Mouse (Mus musculus) heart, embryonic 11.5 days (tissue): ENCODE data around the gene Dusp9. TPM values are rescaled to one million over a fixed set of nuclear protein-coding genes. Genes with fewer than 3 reads are reported as not detected.

Experiments
- ATAC-seq: fragments of 200-750 bp; cut with Nextera tagmentation; replicated peaks from 2 replicates; pipeline ENCODE4 v1.8.0; 2017; ENCODE audit warnings: moderate library complexity; ENCODE audit not compliant: insufficient number of reproducible peaks, low FRiP score, low TSS enrichment
- H3K27ac ChIP-seq: fragments of 300-500 bp; sonication (generic); 2 replicates; pipeline ENCODE4 v1.5.1; 2014; ENCODE audit warnings: mild to moderate bottlenecking, low read depth, low read length
- H3K27me3 ChIP-seq: fragments of 300-500 bp; sonication (generic); 2 replicates; pipeline ENCODE4 v1.6.1; 2014; ENCODE audit warnings: mild to moderate bottlenecking, low read length, mixed read lengths; ENCODE audit not compliant: control insufficient read depth, insufficient read depth
- H3K36me3 ChIP-seq: fragments of 300-500 bp; sonication (generic); 2 replicates; pipeline ENCODE4 v1.6.1; 2014; ENCODE audit warnings: mild to moderate bottlenecking, low read length, moderate library complexity, mixed read lengths; ENCODE audit not compliant: control insufficient read depth, insufficient read depth
- H3K4me1 ChIP-seq: fragments of 300-500 bp; sonication (generic); 2 replicates; pipeline ENCODE4 v1.6.1; 2014; ENCODE audit warnings: low read length; ENCODE audit not compliant: control insufficient read depth, insufficient read depth
- H3K4me2 ChIP-seq: fragments of 300-500 bp; sonication (generic); 2 replicates; pipeline ENCODE4 v1.6.1; 2014; ENCODE audit warnings: mild to moderate bottlenecking, moderate library complexity
- H3K4me3 ChIP-seq: fragments of 300-500 bp; sonication (generic); 2 replicates; pipeline ENCODE4 v1.5.1; 2014; ENCODE audit warnings: low read depth, low read length
- H3K9ac ChIP-seq: fragments of 300-500 bp; sonication (generic); 2 replicates; pipeline ENCODE4 v1.6.1; 2014; ENCODE audit warnings: mild to moderate bottlenecking, low read depth, low read length, moderate library complexity
- H3K9me3 ChIP-seq: fragments of 300-500 bp; sonication (generic); replicated peaks from 2 replicates; pipeline ENCODE4 v1.6.1; 2016; ENCODE audit warnings: low read length; ENCODE audit not compliant: control insufficient read depth
- WGBS: fragments of 180-500 bp; shearing (Covaris S2); extraction: QIAGEN DNeasy Blood & Tissue Kit; methylation state at CpG from one replicate; pipeline ENCODE4 v1.1.7; 2014; ENCODE audit not compliant: insufficient replicate concordance; 5-methylcytosine and 5-hydroxymethylcytosine counted together
- polyA plus RNA-seq: library from polyadenylated mRNA; unstranded; fragments of >200 nt; fragmentation: Nextera tagmentation; extraction: Ambion mirVana; gene quantifications from 2 replicates; pipeline ENCODE4 v1.2.1, GENCODE M21; 2014

The Dusp9 gene
- polyA plus RNA-seq, 1 experiment from 2014 or later: 5.4 TPM

DNA sequence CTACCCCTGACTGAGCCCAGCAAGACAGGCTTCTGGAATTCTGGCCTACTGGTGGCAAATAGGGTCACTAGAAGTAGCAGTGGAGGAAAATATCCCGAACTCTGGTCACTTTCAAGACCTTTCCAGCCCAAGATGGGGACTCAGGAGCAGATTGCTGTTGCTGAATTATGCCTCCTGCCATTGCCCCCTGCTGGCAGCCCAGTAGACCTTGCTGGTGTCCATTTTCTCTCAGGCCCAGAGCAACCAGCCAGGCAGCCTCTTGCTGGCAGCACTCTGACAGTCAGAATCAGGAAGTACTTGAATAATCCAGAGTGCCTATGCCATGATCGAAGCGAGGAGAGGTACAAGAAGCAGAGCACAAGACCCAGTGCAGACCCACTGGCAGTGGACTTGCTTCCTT lies 16.3 kb downstream of the Dusp9 start:
- Histone ChIP-seq H3K36me3 (no peaks in the 10 kb centered on the region), H3K9me3 (no peaks in the 10 kb centered on the region), H3K4me3 (no peak overlapping the region), H3K9ac (no peak overlapping the region), H3K27ac (no peak overlapping the region), H3K27me3 (peaks cover 7% of the 10 kb centered on the region), H3K4me2 (no peak overlapping the region), H3K4me1 (no peaks in the 10 kb centered on the region)
- WGBS: 65% methylated on average over 3 of the region's 3 CpGs
- ATAC-seq: no peak

DNA sequence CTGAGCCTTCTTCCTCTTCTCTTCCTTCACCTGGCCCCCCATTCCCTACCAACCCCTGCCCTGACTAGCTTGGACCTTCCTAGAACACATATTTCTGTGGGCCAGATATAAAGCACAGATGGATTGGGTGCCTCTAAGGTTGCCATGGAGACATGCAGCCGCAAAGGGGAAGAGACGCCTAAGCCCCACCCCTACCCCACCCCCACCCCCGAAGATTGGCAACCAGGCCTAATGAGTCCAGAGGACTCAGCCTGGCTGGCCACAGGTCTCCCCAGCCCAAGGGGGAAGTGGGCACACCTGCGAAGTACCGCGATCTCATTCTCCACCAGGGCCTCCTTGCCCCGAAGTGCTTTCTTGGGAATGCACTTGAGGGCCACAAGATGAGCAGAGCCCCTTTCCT lies 19.2 kb downstream of the Dusp9 start:
- no peaks in the 10 kb centered on the region for H3K9me3 ChIP-seq
- H3K4me1 ChIP-seq: no peaks in the 10 kb centered on the region
- 43% methylated on average over 7 of the region's 7 CpGs for WGBS
- H3K27me3 ChIP-seq: peaks cover 7% of the 10 kb centered on the region
- H3K4me2 ChIP-seq: no peak overlapping the region
- H3K4me3 ChIP-seq: no peak overlapping the region
- no peak overlapping the region for H3K9ac ChIP-seq
- ATAC-seq: no peak
- no peak overlapping the region for H3K27ac ChIP-seq
- H3K36me3 ChIP-seq: no peaks in the 10 kb centered on the region

DNA sequence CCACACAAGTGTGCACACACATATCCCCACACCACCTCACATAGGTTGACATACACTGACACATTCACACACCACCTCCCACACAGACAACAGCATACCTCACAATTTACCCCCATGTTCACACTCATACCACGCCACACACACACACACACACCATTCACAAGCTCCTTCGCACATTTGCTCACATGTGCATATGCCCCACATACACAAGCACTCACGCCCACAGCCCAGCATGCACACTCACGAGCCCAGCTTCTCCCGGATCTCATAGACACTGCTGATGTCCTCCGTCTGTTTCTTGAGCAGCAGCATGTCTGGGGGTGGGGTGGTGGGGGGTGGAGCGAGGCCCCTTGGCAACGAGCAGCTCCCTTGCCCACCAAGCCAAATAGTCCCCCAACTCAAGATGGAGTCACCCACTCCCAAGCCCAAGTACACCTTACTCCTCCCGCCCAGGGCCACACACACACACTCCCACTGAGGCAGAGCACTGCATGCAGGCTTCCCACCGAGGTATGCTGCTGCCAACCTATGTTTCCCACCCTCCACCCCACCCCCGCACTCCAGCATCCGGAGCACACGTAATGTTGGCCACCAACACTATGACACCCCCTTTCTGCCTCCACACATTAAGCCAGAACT lies 19.8 kb downstream of the Dusp9 start:
- H3K9ac ChIP-seq: no peak overlapping the region
- ATAC-seq: 0 out of 2 replicates have a peak, but pooled peaks have one; percentile 43

DNA sequence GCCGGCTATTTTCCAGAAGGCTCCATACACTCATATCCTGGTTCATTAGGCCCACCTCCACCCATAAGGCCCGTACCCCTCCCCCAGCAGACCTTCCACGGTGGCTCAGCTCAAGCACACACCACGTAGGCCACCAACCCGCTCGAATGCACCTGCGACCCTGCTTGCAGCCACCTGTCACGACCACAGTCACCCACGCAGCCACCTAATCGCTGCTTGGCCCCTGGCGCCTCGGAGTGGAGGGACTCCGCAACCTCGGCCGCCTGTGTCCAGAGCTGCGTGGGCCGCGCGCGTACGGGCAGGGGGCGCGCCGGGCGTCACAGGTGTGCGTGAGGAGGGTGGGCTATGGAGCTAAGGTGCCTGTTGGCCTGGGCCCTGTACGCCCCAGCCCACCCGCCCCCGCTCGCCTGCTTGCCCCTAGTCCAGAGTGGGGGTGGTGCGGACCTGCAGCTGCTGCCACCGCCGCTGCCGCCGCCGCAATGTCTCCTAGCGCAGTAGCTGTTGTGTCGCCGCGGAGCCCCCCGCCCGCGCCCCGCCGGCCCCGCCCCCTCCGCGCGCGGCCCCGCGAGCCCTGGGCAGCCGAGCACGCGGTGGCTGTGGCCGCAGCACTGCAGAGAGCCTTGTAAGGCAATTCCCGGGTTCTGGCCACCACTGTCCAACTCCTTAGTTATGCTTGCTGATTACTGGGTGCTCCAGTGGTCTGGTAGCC lies 20.5 kb downstream of the Dusp9 start, which contains the start of gene Pnck:
Pnck (minus strand) TSS at position 543 of the 709 bp plus-strand sequence.
- ATAC-seq: peak; percentile 60
- peak within 1 kb of the TSS; percentile 64 for H3K9ac ChIP-seq
- H3K4me2 ChIP-seq: peak within 1 kb of the TSS; percentile 77
- no peak within 1 kb of the TSS for H3K27ac ChIP-seq
- 21% methylated on average over 26 of the region's 57 CpGs for WGBS
- H3K4me1 ChIP-seq: no peaks in the 10 kb centered on the region
- peaks cover 7% of the 10 kb centered on the region for H3K27me3 ChIP-seq
- H3K36me3 ChIP-seq: no peaks in the 10 kb centered on the region
- peak within 1 kb of the TSS; percentile 47 for H3K4me3 ChIP-seq
- H3K9me3 ChIP-seq: no peaks in the 10 kb centered on the region

More for the DNA sequence above, 19.8 kb downstream of the Dusp9 start:
- Histone ChIP-seq H3K27ac (no peak overlapping the region), H3K36me3 (no peaks in the 10 kb centered on the region), H3K4me1 (no peaks in the 10 kb centered on the region), H3K4me3 (peak overlapping the region; percentile 47), H3K9me3 (no peaks in the 10 kb centered on the region), H3K4me2 (peak overlapping the region; percentile 77), H3K27me3 (peaks cover 7% of the 10 kb centered on the region)
- WGBS: 65% methylated on average over 13 of the region's 13 CpGs

DNA sequence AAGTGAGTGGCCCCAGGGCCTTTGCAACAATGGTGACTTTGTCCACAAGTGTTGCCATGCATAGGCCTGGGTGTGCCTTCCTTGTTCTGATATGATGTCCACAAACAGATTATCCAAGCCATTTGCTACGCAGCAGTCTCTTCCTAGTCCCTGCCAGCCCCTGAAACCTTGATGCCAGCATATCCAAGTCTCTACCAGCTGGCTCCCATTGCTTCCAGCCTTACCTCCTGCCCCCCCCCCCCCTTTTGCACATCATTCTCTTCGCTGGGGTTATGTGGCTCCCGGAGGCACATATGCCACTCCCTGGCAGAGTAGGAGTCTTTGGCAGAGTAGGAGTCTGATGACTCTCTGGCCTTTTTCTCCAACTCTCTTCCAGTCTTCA lies 21.1 kb downstream of the Dusp9 start:
- peak overlapping the region; percentile 77 for H3K4me2 ChIP-seq
- H3K27me3 ChIP-seq: peaks cover 7% of the 10 kb centered on the region
- H3K4me3 ChIP-seq: peak overlapping the region; percentile 47
- 0 out of 2 replicates have a peak, but pooled peaks have one; percentile 18 for ATAC-seq
- H3K9me3 ChIP-seq: no peaks in the 10 kb centered on the region
- no peak overlapping the region for H3K27ac ChIP-seq
- 70% methylated on average over 3 of the region's 3 CpGs for WGBS
- H3K9ac ChIP-seq: peak overlapping the region; percentile 64; the same call in 1 of the 2 replicates
- H3K4me1 ChIP-seq: no peaks in the 10 kb centered on the region
- H3K36me3 ChIP-seq: no peaks in the 10 kb centered on the region

DNA sequence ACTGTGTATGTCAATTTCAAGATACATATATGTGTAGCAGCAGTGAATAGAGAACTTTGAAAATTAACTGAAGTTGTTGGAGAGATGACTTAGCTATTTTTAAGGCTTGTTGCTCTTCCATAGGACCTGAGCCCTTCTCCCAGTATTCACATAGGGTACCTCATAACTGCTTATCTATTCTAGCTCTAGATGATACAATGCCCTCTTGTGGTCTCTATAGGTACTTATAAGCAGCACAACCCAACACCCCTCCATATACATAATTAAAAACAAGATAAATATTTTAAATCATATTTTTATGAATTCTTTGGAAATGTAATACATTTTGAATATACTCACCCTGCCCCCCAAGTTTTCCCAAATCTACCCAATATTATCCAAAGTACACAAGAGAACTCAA lies 23.9 kb downstream of the Dusp9 start:
- no peak for ATAC-seq
- no peaks in the 10 kb centered on the region for H3K9me3 ChIP-seq

DNA sequence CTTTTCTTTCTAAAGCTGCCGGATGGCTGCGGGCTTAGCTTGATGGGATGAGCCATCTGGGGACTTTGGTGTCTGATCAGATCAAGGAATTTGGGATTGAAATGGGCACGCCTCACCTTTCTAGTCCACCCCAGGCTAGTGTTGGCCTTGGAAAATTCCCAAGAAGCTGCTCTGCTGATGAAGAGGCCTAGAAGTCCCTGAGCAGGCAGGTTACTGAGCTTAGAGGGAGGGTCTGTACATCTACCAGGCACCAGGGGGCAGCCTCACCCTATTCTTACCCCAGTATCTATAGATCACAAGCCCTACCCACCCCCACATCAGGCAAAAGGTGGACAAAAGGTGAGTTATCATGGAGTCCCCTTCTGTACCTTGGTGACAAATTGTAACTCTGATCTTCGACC lies 32.8 kb downstream of the Dusp9 start:
- H3K27me3 ChIP-seq: peaks cover 5% of the 10 kb centered on the region
- H3K9ac ChIP-seq: no peak overlapping the region
- no peak for ATAC-seq
- no peaks in the 10 kb centered on the region for H3K4me1 ChIP-seq
- no peaks in the 10 kb centered on the region for H3K9me3 ChIP-seq
- H3K36me3 ChIP-seq: no peaks in the 10 kb centered on the region
- H3K4me2 ChIP-seq: no peak overlapping the region
- 55% methylated on average over 4 of the region's 4 CpGs for WGBS
- no peak overlapping the region for H3K27ac ChIP-seq
- H3K4me3 ChIP-seq: no peak overlapping the region

More for the DNA sequence above, 23.9 kb downstream of the Dusp9 start:
- Histone ChIP-seq H3K36me3 (no peaks in the 10 kb centered on the region), H3K4me3 (no peak overlapping the region), H3K27me3 (0 out of 2 replicates have a peak, but pooled peaks cover 2% of the 10 kb centered on the region), H3K9ac (no peak overlapping the region), H3K27ac (no peak overlapping the region), H3K4me1 (no peaks in the 10 kb centered on the region), H3K4me2 (no peak overlapping the region)

DNA sequence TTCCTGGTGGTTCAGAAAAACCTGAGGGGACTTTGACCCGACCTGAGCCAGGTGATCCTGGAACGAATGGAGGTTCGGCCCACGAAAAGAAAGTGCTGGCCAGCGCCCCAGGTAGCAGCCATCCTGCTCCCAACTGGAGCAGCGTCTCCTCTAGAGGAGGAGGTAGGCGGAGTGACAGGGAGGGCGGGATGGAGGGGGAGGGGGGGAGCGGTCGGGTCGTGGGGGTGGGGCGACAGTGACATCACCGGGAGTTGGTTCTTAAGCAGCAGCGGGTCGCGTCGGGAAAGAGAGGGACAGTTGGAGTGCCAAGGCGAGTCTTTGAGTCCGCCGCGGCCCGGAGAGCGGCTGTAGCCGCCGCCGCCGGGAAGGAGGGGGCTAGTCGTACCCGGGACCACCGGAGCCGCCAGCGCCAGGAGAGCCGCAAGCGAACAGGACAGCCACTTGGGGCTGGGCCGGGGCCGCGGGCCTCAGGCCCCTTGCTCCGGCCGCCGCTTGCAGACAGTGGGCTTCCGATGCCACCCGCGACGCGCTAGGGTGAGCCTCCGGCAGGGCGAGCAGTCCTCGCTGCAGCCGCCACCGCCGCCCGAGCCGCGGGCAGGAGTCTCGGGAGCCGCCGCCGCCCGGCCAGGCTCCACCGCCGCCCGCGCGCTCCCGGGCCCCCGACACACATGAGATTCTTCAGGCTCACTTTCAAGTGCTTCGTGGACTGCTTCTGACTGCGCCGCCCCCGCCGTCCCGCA lies 33.8 kb downstream of the Dusp9 start, which contains the start of gene Slc6a8:
Slc6a8 (plus strand) TSS at position 272 of the 740 bp plus-strand sequence.
- peak within 1 kb of the TSS; percentile 74 for H3K27ac ChIP-seq
- H3K36me3 ChIP-seq: no peaks in the 10 kb centered on the region
- 10% methylated on average over 19 of the region's 72 CpGs for WGBS

More for the DNA sequence above, 33.8 kb downstream of the Dusp9 start, which contains the start of gene Slc6a8:
- peak within 1 kb of the TSS; percentile 66 for H3K9ac ChIP-seq
- peaks cover 5% of the 10 kb centered on the region for H3K27me3 ChIP-seq
- peak; percentile 71 for ATAC-seq
- peak within 1 kb of the TSS; percentile 50 for H3K4me3 ChIP-seq
- H3K4me2 ChIP-seq: peak within 1 kb of the TSS; percentile 70
- no peaks in the 10 kb centered on the region for H3K4me1 ChIP-seq
- no peaks in the 10 kb centered on the region for H3K9me3 ChIP-seq
